Mouse (Mus musculus) left cerebral cortex, adult 11 months (tissue): Measurements from ENCODE around the gene Cd300ld2.
"Not testable (repeated sequence)": the region's sequence is repeated elsewhere in the genome, so short reads cannot be mapped to it uniquely, and the experiment has no call there.

Source experiments
- DNase-seq: peaks from one replicate; pipeline ENCODE4 v3.0.0; 2022; ENCODE audit warnings: low spot score

The Cd300ld2 gene

GRCm38 (mm10) chr11:115016093-115016492 lies at the start of gene Cd300ld2:
TSS of gene Cd300ld2 (minus strand) at chr11:115016193.
- not testable (repeated sequence) for DNase-seq

DNA sequence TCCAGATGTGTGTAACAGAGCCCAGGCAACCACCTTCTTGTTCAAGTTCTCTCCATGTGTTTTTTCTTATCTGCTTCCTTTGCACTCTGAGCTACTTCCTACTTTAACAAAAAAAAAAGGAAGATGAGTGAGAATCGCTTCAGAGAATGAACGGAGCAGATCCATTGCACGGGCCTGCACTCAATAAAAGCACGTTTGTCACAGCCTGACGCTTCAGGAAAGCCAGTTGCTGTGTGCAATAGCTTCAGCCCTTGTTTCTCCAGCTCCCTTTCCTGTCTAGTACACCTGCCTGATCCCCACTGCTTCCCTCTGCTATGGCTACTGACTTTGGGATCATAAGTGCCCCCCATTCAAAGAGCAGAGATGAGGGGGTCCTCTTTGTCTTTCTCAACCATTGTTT lies 46.1 kb upstream of the Cd300ld2 start, which contains the start of gene Cd300e:
TSS of gene Cd300e (minus strand) at position 101 of the 400 bp plus-strand sequence.
- DNase-seq = no peak

GRCm38 (mm10) chr11:115059797-115060196 lies 43.8 kb upstream of the Cd300ld2 start:
- DNase-seq = no peak

GRCm38 (mm10) chr11:115058701-115059100 lies 42.7 kb upstream of the Cd300ld2 start:
- DNase-seq = no peak

DNA sequence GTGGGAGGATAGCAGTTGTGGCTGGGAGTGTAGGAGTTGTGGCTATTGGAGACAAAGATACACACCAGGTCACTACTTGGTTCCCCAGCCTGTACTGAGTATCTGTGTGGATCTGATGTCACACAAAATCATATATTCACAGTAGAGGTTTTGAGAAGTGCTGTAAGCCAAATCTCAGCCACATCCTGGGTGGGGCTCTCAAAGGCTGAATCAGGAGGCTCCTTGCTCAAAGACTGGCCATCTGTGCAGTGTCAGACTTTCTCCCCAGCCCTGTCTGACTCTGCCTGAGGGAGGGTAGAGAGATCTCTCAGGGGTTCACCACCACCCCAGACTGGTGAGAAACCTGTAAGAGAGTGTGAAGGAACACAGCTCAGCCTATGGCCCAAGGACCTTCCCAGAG lies 38.5 kb upstream of the Cd300ld2 start:
- DNase-seq = no peak

GRCm38 (mm10) chr11:115052991-115053390 lies 37.0 kb upstream of the Cd300ld2 start:
- DNase-seq = no peak

DNA sequence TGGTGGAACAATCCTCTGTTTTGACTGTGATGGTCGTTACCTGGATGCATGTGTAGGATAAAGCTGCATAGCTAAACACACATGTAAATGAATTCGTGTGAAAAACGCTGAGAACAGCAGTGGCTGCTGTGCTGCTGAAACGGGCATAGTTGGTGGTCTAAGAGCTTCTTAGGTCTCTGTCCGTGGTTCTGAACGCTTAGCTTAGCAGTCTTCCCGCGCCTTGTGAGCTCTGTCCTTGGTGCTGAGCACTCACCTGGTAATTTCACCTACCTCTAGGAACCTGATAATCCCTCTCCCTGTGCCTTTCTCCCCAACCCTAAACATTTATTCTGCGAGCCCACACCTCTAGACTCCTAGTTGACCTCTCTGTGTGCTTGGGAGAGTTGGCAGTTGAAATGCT lies 36.2 kb upstream of the Cd300ld2 start:
- DNase-seq = no peak

- no peak for DNase-seq
Observed at GRCm38 (mm10) chr11:115049282-115049895, 33.4 kb upstream of the Cd300ld2 start.

- no peak for DNase-seq
Observed at GRCm38 (mm10) chr11:115048259-115048658, 32.3 kb upstream of the Cd300ld2 start, which contains the start of gene Cd300ld3. TSS of gene Cd300ld3 (minus strand) at chr11:115048409.

DNA sequence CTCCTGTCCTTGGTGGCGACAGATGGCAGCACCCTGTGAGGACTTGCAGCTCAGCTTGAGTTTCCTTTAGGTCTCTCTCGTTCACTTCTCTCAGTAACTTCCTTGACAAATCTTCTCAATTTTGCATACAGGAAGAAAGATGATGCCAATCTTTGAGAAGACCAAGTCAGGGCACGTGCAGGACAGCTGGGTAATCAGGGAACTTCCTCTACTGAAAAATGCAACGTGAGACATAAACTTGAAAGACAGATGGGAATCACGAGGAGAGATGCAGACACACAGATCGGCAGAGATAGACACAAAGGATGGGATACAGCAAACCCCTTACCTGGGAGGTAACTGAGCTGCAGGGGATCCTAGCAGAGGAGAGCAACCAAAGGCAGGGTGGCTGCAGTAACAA lies 21.7 kb upstream of the Cd300ld2 start, which contains the start of gene Cd300ld5:
TSS of gene Cd300ld5 (minus strand) at position 101 of the 400 bp plus-strand sequence.
- DNase-seq = not testable (repeated sequence)

- DNase-seq = not testable (repeated sequence)
Observed at GRCm38 (mm10) chr11:115026912-115027311, 10.9 kb upstream of the Cd300ld2 start, which contains the start of gene Cd300ld4. TSS of gene Cd300ld4 (minus strand) at chr11:115027012.

DNA sequence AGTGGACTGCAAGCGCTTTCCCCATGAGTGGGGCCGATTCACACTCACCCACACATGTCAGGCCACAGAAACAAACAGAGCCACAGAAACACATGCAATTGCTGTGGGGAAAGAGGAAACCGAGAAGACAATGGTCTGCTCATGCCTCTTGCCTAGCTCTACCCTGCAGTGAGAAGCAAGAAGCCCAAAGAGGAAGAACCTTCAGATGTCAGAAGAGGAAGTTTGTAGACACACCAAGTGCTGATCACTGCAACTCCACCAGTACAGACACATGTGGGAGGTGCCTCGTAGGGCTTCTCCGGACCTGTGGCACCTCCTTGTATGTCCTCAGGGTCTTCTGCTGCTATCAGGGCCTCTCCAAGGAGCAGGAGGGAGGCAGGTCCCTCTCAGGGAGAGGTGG lies 11.9 kb downstream of the Cd300ld2 start:
- no peak for DNase-seq

DNA sequence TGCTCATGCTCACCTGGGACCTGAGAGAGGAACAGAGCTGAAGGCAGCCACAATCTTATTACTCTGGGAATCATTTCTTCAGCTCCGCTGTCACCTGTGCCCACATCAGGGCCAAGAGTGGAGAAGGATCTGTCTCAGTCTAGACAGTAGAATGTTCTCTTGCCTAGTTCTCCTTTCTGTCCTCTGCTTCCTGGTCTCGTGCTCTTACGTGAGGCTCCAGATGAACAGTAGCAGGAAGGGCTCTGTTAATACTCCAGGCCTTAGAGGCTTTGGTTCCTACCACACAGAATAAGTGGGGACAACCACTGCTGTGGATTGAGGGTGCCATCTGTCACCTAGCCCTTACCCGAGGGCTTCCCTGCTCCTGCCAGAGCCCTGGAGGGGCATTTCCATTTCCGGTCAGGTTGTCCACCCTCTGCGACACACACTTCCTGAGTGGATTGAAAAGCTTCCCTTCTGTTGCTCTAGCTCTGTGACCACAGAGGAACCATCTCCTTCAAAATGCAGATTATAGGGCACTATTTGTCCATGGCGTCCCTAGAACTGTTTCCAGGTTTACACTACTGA lies 14.4 kb downstream of the Cd300ld2 start, which contains the start of gene Cd300c2:
TSS of gene Cd300c2 (minus strand) at position 407 of the 567 bp plus-strand sequence.
- no peak for DNase-seq

GRCm38 (mm10) chr11:114989793-114990192 lies 26.2 kb downstream of the Cd300ld2 start, which contains the start of gene Cd300ld:
TSS of gene Cd300ld (minus strand) at chr11:114989922.
- no peak for DNase-seq

- no peak for DNase-seq
Observed at GRCm38 (mm10) chr11:114981866-114982265, 34.1 kb downstream of the Cd300ld2 start.

DNA sequence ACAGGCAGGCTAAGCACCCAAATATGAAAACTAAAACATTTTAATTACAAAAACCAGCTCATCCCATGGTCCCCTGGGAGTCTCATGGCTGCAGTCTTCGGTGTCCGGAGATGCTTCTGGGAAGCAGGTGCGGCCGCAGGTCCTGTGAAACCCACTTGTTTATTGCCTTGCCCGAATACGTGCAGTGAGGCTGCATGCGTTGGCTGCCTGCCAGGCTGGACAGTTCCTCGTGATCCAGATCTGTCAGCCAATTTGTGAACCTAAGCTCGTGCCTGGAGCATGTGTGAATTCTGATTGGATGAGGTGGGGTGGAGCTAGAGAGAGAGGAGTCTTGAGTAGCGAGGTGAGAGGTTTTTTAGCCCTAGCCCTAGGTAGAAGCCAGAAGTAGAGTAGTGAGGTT lies 43.3 kb downstream of the Cd300ld2 start:
- no peak for DNase-seq

GRCm38 (mm10) chr11:114968752-114969207 lies 47.2 kb downstream of the Cd300ld2 start, which contains the start of gene Cd300c:
TSS of gene Cd300c (minus strand) at chr11:114969157.
- no peak for DNase-seq

GRCm38 (mm10) chr11:114965182-114965828 lies 50.7 kb downstream of the Cd300ld2 start:
- no peak for DNase-seq

DNA sequence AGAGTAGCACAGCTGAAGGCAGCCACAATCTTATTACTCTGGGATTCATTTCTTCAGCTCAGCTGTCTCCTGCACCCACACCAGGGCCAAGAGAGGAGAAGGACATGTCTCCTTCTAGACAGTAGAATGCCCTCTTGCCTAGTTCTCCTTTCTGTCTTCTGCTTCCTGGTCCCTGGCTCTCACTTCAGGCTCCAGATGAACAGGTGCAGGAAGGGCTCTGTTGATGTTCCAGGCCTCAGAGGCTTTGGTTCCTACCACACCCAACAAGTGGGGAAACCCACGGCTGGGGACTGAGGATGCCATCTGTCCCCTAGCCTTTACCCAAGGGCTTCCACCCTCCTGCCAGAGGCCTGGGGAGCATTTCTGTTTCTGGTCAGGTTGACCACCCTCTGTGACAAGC lies 55.6 kb downstream of the Cd300ld2 start:
- no peak for DNase-seq
